Mouse (Mus musculus) urinary bladder, postnatal 10 days (tissue): Measurements from ENCODE around the gene Gnaz.

Experiments used
- DNase-seq: peaks from one replicate; pipeline ENCODE4 v3.0.0; 2022; ENCODE audit warnings: low spot score

The Gnaz gene

GRCm38 (mm10) chr10:74969266-74969665 is 2.3 kb downstream of the Gnaz start:
- no peak for DNase-seq

GRCm38 (mm10) chr10:74973026-74973425 is 6.0 kb downstream of the Gnaz start:
- no peak for DNase-seq

GRCm38 (mm10) chr10:74975626-74976025 is 8.6 kb downstream of the Gnaz start:
- DNase-seq, result no peak

- no peak for DNase-seq
Measured at GRCm38 (mm10) chr10:74976429-74976828, 9.5 kb downstream of the Gnaz start.

GRCm38 (mm10) chr10:74978056-74978455 is 11.1 kb downstream of the Gnaz start:
- DNase-seq, result no peak

GRCm38 (mm10) chr10:74981159-74981558 is 14.2 kb downstream of the Gnaz start:
- no peak for DNase-seq

- DNase-seq, result no peak
Measured at GRCm38 (mm10) chr10:74983176-74983575, 16.2 kb downstream of the Gnaz start.

- DNase-seq, result no peak
Measured at GRCm38 (mm10) chr10:74987698-74988470, 20.9 kb downstream of the Gnaz start.

- DNase-seq, result no peak
Measured at GRCm38 (mm10) chr10:74989814-74990213, 22.8 kb downstream of the Gnaz start.

GRCm38 (mm10) chr10:74990584-74991322 is 23.8 kb downstream of the Gnaz start:
- no peak for DNase-seq

- no peak for DNase-seq
Measured at GRCm38 (mm10) chr10:74994863-74995262, 27.9 kb downstream of the Gnaz start.

- DNase-seq, result no peak
Measured at GRCm38 (mm10) chr10:74995377-74995776, 28.4 kb downstream of the Gnaz start.

- DNase-seq, result no peak
Measured at GRCm38 (mm10) chr10:75001391-75001790, 34.4 kb downstream of the Gnaz start.

GRCm38 (mm10) chr10:75004067-75004466 is 37.1 kb downstream of the Gnaz start:
- DNase-seq, result no peak

GRCm38 (mm10) chr10:75006889-75007662 is 40.1 kb downstream of the Gnaz start:
- no peak for DNase-seq

GRCm38 (mm10) chr10:75010704-75011103 is 43.7 kb downstream of the Gnaz start:
- no peak for DNase-seq

- no peak for DNase-seq
Measured at GRCm38 (mm10) chr10:75015465-75015864, 48.5 kb downstream of the Gnaz start.

GRCm38 (mm10) chr10:75016481-75016880 is 49.5 kb downstream of the Gnaz start:
- no peak for DNase-seq

GRCm38 (mm10) chr10:75020271-75020670 is 53.3 kb downstream of the Gnaz start:
- DNase-seq, result no peak

GRCm38 (mm10) chr10:75021138-75021537 is 54.2 kb downstream of the Gnaz start:
- no peak for DNase-seq

GRCm38 (mm10) chr10:75026491-75026890 is 59.5 kb downstream of the Gnaz start:
- DNase-seq, result no peak

- no peak for DNase-seq
Measured at GRCm38 (mm10) chr10:75028743-75029142, 61.8 kb downstream of the Gnaz start.

- DNase-seq, result no peak
Measured at GRCm38 (mm10) chr10:75029677-75030076, 62.7 kb downstream of the Gnaz start.
